Comparison of ENCODE assay signal across 20 mouse cellular contexts in genomic region chr14:47560714-47561113, GRCm38 (mm10).
"Had no signal": no experiment of that assay in that cellular context is flagged by ENCODE, and none has a peak within 500 bp of the region (broad histone marks: within the 10 kb centered on the region; RNA-seq: fewer than 3 reads in every experiment).

No protein-coding gene starts in this region.

- H3K27ac ChIP-seq: heart, adult 2 months; heart, embryonic 13.5 days; heart, embryonic 15.5 days; hindbrain, embryonic 13.5 days; hindbrain, embryonic 15.5 days; hindbrain, postnatal 0 days; limb, embryonic 13.5 days; limb, embryonic 15.5 days; liver, embryonic 13.5 days; liver, embryonic 15.5 days had no signal

- DNase-seq: gastrocnemius, postnatal 14 days; gastrocnemius, postnatal 36 days; heart, adult 11 months; heart, adult 2 months; heart, postnatal 14 days; heart, postnatal 36 days; kidney, adult 11 months; kidney, adult 8-10 months; kidney, postnatal 10 days; kidney, postnatal 25 days; left cerebral cortex, postnatal 4 days; liver, embryonic 13.5 days had no signal

- H3K4me3 ChIP-seq: heart, adult 2 months; heart, embryonic 13.5 days; heart, embryonic 15.5 days; hindbrain, embryonic 13.5 days; hindbrain, embryonic 15.5 days; limb, embryonic 13.5 days; limb, embryonic 15.5 days; liver, embryonic 13.5 days; liver, embryonic 15.5 days had no signal

- H3K4me1 ChIP-seq: heart, embryonic 13.5 days; heart, embryonic 15.5 days; hindbrain, embryonic 13.5 days; hindbrain, embryonic 15.5 days; limb, embryonic 13.5 days; limb, embryonic 15.5 days had no signal

- H3K9ac ChIP-seq: heart, embryonic 13.5 days; heart, embryonic 15.5 days; hindbrain, embryonic 13.5 days; hindbrain, embryonic 15.5 days; limb, embryonic 13.5 days; limb, embryonic 15.5 days; liver, embryonic 13.5 days; liver, embryonic 15.5 days had no signal

- H3K9me3 ChIP-seq: heart, embryonic 13.5 days; heart, embryonic 15.5 days; hindbrain, embryonic 13.5 days; hindbrain, embryonic 15.5 days; limb, embryonic 13.5 days; limb, embryonic 15.5 days; liver, embryonic 13.5 days; liver, embryonic 15.5 days had no signal

- H3K27me3 ChIP-seq: heart, embryonic 13.5 days; heart, embryonic 15.5 days; hindbrain, embryonic 13.5 days; hindbrain, embryonic 15.5 days; limb, embryonic 13.5 days; limb, embryonic 15.5 days; liver, embryonic 13.5 days; liver, embryonic 15.5 days had no signal
